Comparison of ENCODE assay signal across 20 mouse cellular contexts in genomic region chr4:99773041-99773440, GRCm38 (mm10). TPM values are rescaled to one million over a fixed set of nuclear protein-coding genes. Genes with fewer than 3 reads are reported as not detected.
A peak's percentile ranks its signal among the peaks of the same experiment; 100 is the strongest.
DNase-seq lines count a peak whose midpoint lies in the region; ATAC-seq and TF ChIP-seq lines count a peak whose summit lies in the region.
"Had no signal": no experiment of that assay in that cellular context is flagged by ENCODE, and none has a peak within 500 bp of the region (broad histone marks: within the 10 kb centered on the region; RNA-seq: fewer than 3 reads in every experiment).

No protein-coding gene starts in this region.

- no peaks in the 10 kb centered on the region for H3K9me3 ChIP-seq in kidney, embryonic 15.5 days (replicated peaks)
- no peaks in the 10 kb centered on the region for H3K9me3 ChIP-seq in ES-E14 (ENCODE audit: control insufficient read depth, insufficient read depth, low read depth, low read length)
- H3K9me3 ChIP-seq: embryonic facial prominence, embryonic 15.5 days; heart, embryonic 13.5 days; liver, embryonic 12.5 days had no signal

- no peak for TF ChIP-seq POLR2A in kidney, adult 2 months (IDR thresholded peaks at IDR 0.05; ENCODE audit: low read depth, low read length)

- 7% methylated on average over 1 of the region's 1 CpGs for WGBS in kidney, adult 2 months
- WGBS in kidney, embryonic 15.5 days: 22% methylated on average over 1 of the region's 1 CpGs

- no peak overlapping the region for H3K4me2 ChIP-seq in kidney, embryonic 15.5 days
- H3K4me2 ChIP-seq: embryonic facial prominence, embryonic 15.5 days; heart, embryonic 13.5 days; liver, embryonic 12.5 days; midbrain, embryonic 11.5 days had no signal

- H3K27ac ChIP-seq in kidney, adult 2 months (ENCODE audit: insufficient read depth, low read depth, low read length): no peak overlapping the region
- no peak overlapping the region for H3K27ac ChIP-seq in kidney, embryonic 15.5 days
- peak overlapping the region; percentile 50; the same call in 1 of the 2 replicates for H3K27ac ChIP-seq in ES-E14 (ENCODE audit: insufficient read depth, low read depth, low read length, poor library complexity, severe bottlenecking)
- H3K27ac ChIP-seq: embryonic facial prominence, embryonic 15.5 days; gastrocnemius, adult 2 months; heart, embryonic 13.5 days; liver, embryonic 12.5 days had no signal

- DNase-seq in kidney, adult 2 months: peak; percentile 39
- DNase-seq in ES-E14 (ENCODE audit: low read depth, low spot score): no peak
- DNase-seq in Muller cell, postnatal 12 days (ENCODE audit: inconsistent ontology term): peak; percentile 43
- peak; percentile 5 for DNase-seq in lung, postnatal 14 days
- no peak for DNase-seq in urinary bladder, adult 18-20 months (ENCODE audit: low spot score in 2 of 2)
- DNase-seq: cerebellum, adult 11-12 months; cerebellum, postnatal 14 days; gastrocnemius, adult 2 months; layer of hippocampus, adult 9-11 months; thymus, postnatal 36 days had no signal

- H3K4me3 ChIP-seq in kidney, adult 2 months (ENCODE audit: insufficient read depth, low read depth, low read length): no peak overlapping the region
- H3K4me3 ChIP-seq in kidney, embryonic 15.5 days (replicated peaks): no peak overlapping the region
- no peak overlapping the region for H3K4me3 ChIP-seq in ES-E14 (ENCODE audit: insufficient read depth in 1 of 2, low read depth in 1 of 2, low read length in 2 of 2, poor library complexity in 1 of 2, severe bottlenecking in 1 of 2)
- H3K4me3 ChIP-seq: embryonic facial prominence, embryonic 15.5 days; gastrocnemius, adult 2 months; heart, embryonic 13.5 days; liver, embryonic 12.5 days had no signal

- no peak for ATAC-seq in kidney, embryonic 15.5 days (replicated peaks; ENCODE audit: low FRiP score)
- no peak for ATAC-seq in megakaryocyte-erythroid progenitor cell, adult 5-6 weeks (replicated peaks; ENCODE audit: low FRiP score, low TSS enrichment, poor library complexity, severe bottlenecking)
- ATAC-seq: forebrain, embryonic 16.5 days; hindbrain, embryonic 16.5 days; intestine, postnatal 0 days; liver, embryonic 12.5 days; Patski had no signal

- in situ Hi-C loops in ES-E14 (cut with MboI; ENCODE audit: low sequenced_read_pairs in 2 of 2, unreplicated experiment in 2 of 2): no loop called here

- H3K36me3 ChIP-seq in kidney, adult 2 months (ENCODE audit: control insufficient read depth, insufficient read depth, low read length): no peaks in the 10 kb centered on the region
- H3K36me3 ChIP-seq in kidney, embryonic 15.5 days: no peaks in the 10 kb centered on the region
- no peaks in the 10 kb centered on the region for H3K36me3 ChIP-seq in ES-E14 (ENCODE audit: control insufficient read depth, insufficient read depth, low read length, poor library complexity, severe bottlenecking)
- H3K36me3 ChIP-seq: embryonic facial prominence, embryonic 15.5 days; heart, embryonic 13.5 days; liver, embryonic 12.5 days had no signal

- no peak for TF ChIP-seq CTCF in kidney, adult 2 months (conservative IDR thresholded peaks at IDR 0.05; ENCODE audit: insufficient read depth, insufficient read length, low read depth, low read length)

- H3K4me1 ChIP-seq in kidney, adult 2 months (ENCODE audit: control insufficient read depth, insufficient read depth, low read length): no peaks in the 10 kb centered on the region
- no peaks in the 10 kb centered on the region for H3K4me1 ChIP-seq in kidney, embryonic 15.5 days
- no peaks in the 10 kb centered on the region for H3K4me1 ChIP-seq in ES-E14 (ENCODE audit: control insufficient read depth in 2 of 2, insufficient read depth in 2 of 2, low read length in 2 of 2, poor library complexity in 1 of 2)
- H3K4me1 ChIP-seq: embryonic facial prominence, embryonic 15.5 days; heart, embryonic 13.5 days; liver, embryonic 12.5 days had no signal

- H3K9ac ChIP-seq in kidney, embryonic 15.5 days: no peak overlapping the region
- H3K9ac ChIP-seq in ES-E14 (ENCODE audit: insufficient read depth, low read depth, low read length, poor library complexity, severe bottlenecking): no peak overlapping the region
- H3K9ac ChIP-seq: embryonic facial prominence, embryonic 15.5 days; heart, embryonic 13.5 days; liver, embryonic 12.5 days had no signal

- H3K27me3 ChIP-seq in kidney, adult 2 months (replicated peaks; ENCODE audit: control insufficient read depth, insufficient read depth, low read length): no peaks in the 10 kb centered on the region
- H3K27me3 ChIP-seq in kidney, embryonic 15.5 days: no peaks in the 10 kb centered on the region
- H3K27me3 ChIP-seq: embryonic facial prominence, embryonic 15.5 days; heart, embryonic 13.5 days; liver, embryonic 12.5 days; Patski had no signal

TF ChIP-seq in ES-E14, 5 proteins besides CTCF, POLR2A, EP300 and RAD21:
- TF ChIP-seq ZC3H11A (IDR thresholded peaks at IDR 0.05; ENCODE audit: borderline replicate concordance, low read depth, low read length): no peak
- TF ChIP-seq CHD2 (IDR thresholded peaks at IDR 0.05; ENCODE audit: low read depth, low read length): no peak
- no peak for TF ChIP-seq MAFK (IDR thresholded peaks at IDR 0.05; ENCODE audit: insufficient read depth, low read depth, low read length)
- TF ChIP-seq HCFC1 (IDR thresholded peaks at IDR 0.05; ENCODE audit: borderline replicate concordance, insufficient read depth, low read length): no peak
- no peak for TF ChIP-seq ZNF384 (IDR thresholded peaks at IDR 0.05; ENCODE audit: low read depth, low read length)
TF ChIP-seq in ES-E14: peak in this region for 0.

RNA-seq across cellular contexts. Expression of gene Efcab7, which starts 56.0 kb away (rescaled TPM):
- 1.7 and 1.8 TPM in 2 replicates for polyA plus RNA-seq in kidney, adult 2 months (2012; rRNA removed)
- polyA plus RNA-seq in kidney, embryonic 15.5 days (2015; fragmentation: Nextera tagmentation; extraction: Ambion mirVana): 21.3 and 24.1 TPM in 2 replicates
- 5.5 and 12.9 TPM in 2 replicates for total RNA-seq in ES-E14 (2012; rRNA removed)
- total RNA-seq in megakaryocyte-erythroid progenitor cell, adult 5-6 weeks (2014; fragmentation: Nextera tagmentation): 8.0 and 8.8 TPM in 2 replicates
- 0.42 and 3.0 TPM in 2 replicates for total RNA-seq in megakaryocyte-erythroid progenitor cell, adult 5-6 weeks (2017)

RNA-seq across cellular contexts. Expression of gene Alg6, which starts 57.6 kb away (rescaled TPM):
- polyA plus RNA-seq in kidney, adult 2 months (2012; rRNA removed): 4.2 and 5.0 TPM in 2 replicates
- polyA plus RNA-seq in kidney, embryonic 15.5 days (2015; fragmentation: Nextera tagmentation; extraction: Ambion mirVana): 26.8 and 27.0 TPM in 2 replicates
- total RNA-seq in ES-E14 (2012; rRNA removed): 31.5 and 45.9 TPM in 2 replicates
- 13.7 and 26.6 TPM in 2 replicates for total RNA-seq in megakaryocyte-erythroid progenitor cell, adult 5-6 weeks (2014; fragmentation: Nextera tagmentation)
- total RNA-seq in megakaryocyte-erythroid progenitor cell, adult 5-6 weeks (2017): 15.4 and 18.5 TPM in 2 replicates

Comparison
In these comparisons a context has a peak if more than half of its experiments do, and no peak if none do; other contexts are left out.
1. DNase-seq: peak in kidney, adult 2 months (single experiment), Muller cell, postnatal 12 days (single experiment) and lung, postnatal 14 days (single experiment); none in ES-E14 (single experiment) and urinary bladder, adult 18-20 months (0 of 2).